Mouse (Mus musculus): Measurements from ENCODE around the gene Plcl2. TPM values are rescaled to one million over a fixed set of nuclear protein-coding genes. Genes with fewer than 3 reads are reported as not detected.

Gene Plcl2
- polyA plus RNA-seq, 1 experiment from 2014 or later, result 5.3 TPM

- no peak for DNase-seq (ENCODE audit: low spot score)
Observed at GRCm38 (mm10) chr17:50499091-50499790, 10.0 kb upstream of the Plcl2 start.

- DNase-seq (ENCODE audit: low spot score), result no peak
Observed at GRCm38 (mm10) chr17:50500806-50501205, 8.4 kb upstream of the Plcl2 start.

GRCm38 (mm10) chr17:50503075-50503474 lies 6.1 kb upstream of the Plcl2 start:
- no peak for DNase-seq (ENCODE audit: low spot score)

- no peak for DNase-seq (ENCODE audit: low spot score)
Observed at GRCm38 (mm10) chr17:50504070-50504846, 4.9 kb upstream of the Plcl2 start.

- DNase-seq (ENCODE audit: low spot score), result no peak
Observed at GRCm38 (mm10) chr17:50505910-50506634, 3.1 kb upstream of the Plcl2 start.

GRCm38 (mm10) chr17:50506861-50507321 lies 2.3 kb upstream of the Plcl2 start:
- no peak for DNase-seq (ENCODE audit: low spot score)

GRCm38 (mm10) chr17:50508055-50508774 lies 988 bp upstream of the Plcl2 start:
- peak; percentile 36 for DNase-seq (ENCODE audit: low spot score)

GRCm38 (mm10) chr17:50508775-50509250 lies 390 bp upstream of the Plcl2 start:
- peak; percentile 69 for DNase-seq (ENCODE audit: low spot score)

GRCm38 (mm10) chr17:50510279-50510678 lies 1.1 kb downstream of the Plcl2 start:
- no peak for DNase-seq (ENCODE audit: low spot score)

- DNase-seq (ENCODE audit: low spot score), result no peak
Observed at GRCm38 (mm10) chr17:50510741-50511140, 1.5 kb downstream of the Plcl2 start.

GRCm38 (mm10) chr17:50512222-50512621 lies 3.0 kb downstream of the Plcl2 start:
- no peak for DNase-seq (ENCODE audit: low spot score)

GRCm38 (mm10) chr17:50512841-50513240 lies 3.6 kb downstream of the Plcl2 start:
- DNase-seq (ENCODE audit: low spot score), result no peak

GRCm38 (mm10) chr17:50513376-50513775 lies 4.2 kb downstream of the Plcl2 start:
- DNase-seq (ENCODE audit: low spot score), result no peak

- DNase-seq (ENCODE audit: low spot score), result no peak
Observed at GRCm38 (mm10) chr17:50514012-50514411, 4.8 kb downstream of the Plcl2 start.

GRCm38 (mm10) chr17:50515926-50516325 lies 6.7 kb downstream of the Plcl2 start:
- no peak for DNase-seq (ENCODE audit: low spot score)

GRCm38 (mm10) chr17:50517781-50518415 lies 8.7 kb downstream of the Plcl2 start:
- no peak for DNase-seq (ENCODE audit: low spot score)

GRCm38 (mm10) chr17:50519588-50519987 lies 10.4 kb downstream of the Plcl2 start:
- DNase-seq (ENCODE audit: low spot score), result no peak

- no peak for DNase-seq (ENCODE audit: low spot score)
Observed at GRCm38 (mm10) chr17:50522473-50523083, 13.4 kb downstream of the Plcl2 start.

- peak; percentile 37 for DNase-seq (ENCODE audit: low spot score)
Observed at GRCm38 (mm10) chr17:50524970-50525369, 15.8 kb downstream of the Plcl2 start.

- DNase-seq (ENCODE audit: low spot score), result peak; percentile 14
Observed at GRCm38 (mm10) chr17:50525821-50526220, 16.6 kb downstream of the Plcl2 start.
